Mouse (Mus musculus) right cerebral cortex, postnatal 36 days (tissue): ENCODE measurements around the gene Ganab.
"Not testable (repeated sequence)": the region's sequence is repeated elsewhere in the genome, so short reads cannot be mapped to it uniquely, and the experiment has no call there.

Experiments used
- DNase-seq, 2 experiments: peaks; one replicate each; pipeline ENCODE4 v3.0.0; 2022; ENCODE audit warnings: low spot score in 2 of 2, mixed read lengths in 1 of 2

Gene Ganab

GRCm38 (mm10) chr19:8897865-8898495 is at the start of gene Ganab:
Gene Ganab (plus strand): TSS chr19:8898071.
- DNase-seq, result peak; percentile 95 to 97

GRCm38 (mm10) chr19:8848356-8848755 is 49.5 kb upstream of the Ganab start:
- DNase-seq, result no peak

DNA sequence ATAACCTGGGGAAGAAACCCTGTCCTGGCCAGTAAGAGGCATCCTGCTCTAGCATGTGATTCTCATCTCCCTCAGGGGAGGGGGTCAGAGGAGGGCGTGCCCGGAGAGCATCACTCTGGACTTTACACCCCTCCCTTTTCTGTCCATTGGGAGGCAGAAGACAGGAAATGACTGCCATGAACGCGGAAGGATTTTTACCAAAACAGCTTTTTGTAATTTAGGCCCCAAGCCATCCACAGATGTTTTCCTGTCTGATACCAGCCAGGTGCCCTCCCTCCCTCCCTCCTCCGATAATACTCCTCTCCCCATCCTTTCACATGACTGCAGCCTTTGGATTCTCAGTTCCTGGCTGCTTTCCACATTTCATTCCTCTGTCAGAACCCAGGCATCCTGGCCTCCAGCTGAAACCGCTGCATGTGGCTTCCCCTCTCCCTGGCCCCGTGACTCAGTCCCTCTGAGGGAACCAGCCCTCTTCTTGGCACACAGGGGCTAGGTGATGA is 47.4 kb upstream of the Ganab start, which contains the start of gene Lrrn4cl:
TSS of gene Lrrn4cl (plus strand) at position 367 of the 500 bp plus-strand sequence.
- DNase-seq, result no peak

- no peak for DNase-seq
Measured at GRCm38 (mm10) chr19:8851639-8852038, 46.2 kb upstream of the Ganab start.

GRCm38 (mm10) chr19:8852236-8852928 is 45.5 kb upstream of the Ganab start:
- DNase-seq, result no peak

GRCm38 (mm10) chr19:8853117-8853516 is 44.8 kb upstream of the Ganab start:
- DNase-seq, result no peak

DNA sequence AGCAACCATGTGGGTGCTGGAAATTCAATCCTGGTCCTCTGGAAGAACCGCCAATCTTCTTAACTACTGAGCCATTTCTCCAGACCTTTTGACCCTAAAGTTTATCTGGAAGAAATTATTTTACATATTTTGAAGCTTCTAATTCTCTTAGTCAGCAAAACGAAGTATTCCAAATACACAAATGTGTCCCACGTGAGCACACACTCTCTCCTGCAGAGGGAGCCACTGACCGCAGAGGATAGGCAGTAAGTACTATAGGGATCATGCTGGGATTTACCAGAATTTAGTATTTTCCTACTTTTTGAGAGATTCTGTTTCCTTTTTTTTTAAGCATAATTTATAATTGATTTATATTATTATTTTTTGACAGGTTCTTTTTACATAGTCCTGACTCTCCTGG is 40.2 kb upstream of the Ganab start:
- no peak for DNase-seq

DNA sequence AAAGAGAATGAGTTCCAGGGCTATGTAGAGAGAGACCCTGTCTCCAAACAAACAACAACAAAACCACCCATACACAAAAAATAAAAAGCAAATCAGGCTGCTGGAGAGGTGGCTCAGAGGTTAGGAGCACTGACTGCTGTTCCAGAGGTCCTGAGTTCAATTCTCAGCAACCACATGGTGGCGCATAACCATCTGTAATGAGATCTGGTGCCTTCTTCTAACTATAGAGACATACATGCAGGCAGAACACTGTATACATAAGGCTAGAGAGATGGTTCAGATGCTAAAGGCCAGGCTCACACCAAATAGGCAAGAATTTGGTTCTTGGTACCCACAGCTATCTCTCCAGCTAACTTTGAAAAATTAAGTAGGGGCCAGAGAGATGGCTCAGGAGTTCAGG is 38.9 kb upstream of the Ganab start:
- no peak for DNase-seq

DNA sequence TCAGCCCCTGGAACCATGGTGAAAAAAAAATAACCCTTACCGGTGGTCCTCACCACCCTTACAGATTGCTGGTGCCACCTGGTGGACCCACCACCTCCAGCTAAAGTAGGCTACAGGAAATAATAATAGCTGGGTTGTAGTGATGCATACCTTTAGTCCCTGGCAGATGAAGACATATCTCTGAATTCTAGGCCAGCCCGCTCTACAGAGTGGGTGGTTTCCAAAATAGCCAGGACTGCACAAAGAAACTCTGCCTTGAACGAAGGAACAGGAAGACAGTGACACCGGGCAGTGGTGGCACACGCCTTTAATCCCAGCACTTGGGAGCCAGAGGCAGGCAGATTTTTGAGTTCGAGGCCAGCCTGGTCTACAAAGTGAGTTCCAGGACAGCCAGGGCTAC is 33.6 kb upstream of the Ganab start:
- DNase-seq, result peak in 1 of 2 experiments; percentile 41

- DNase-seq, result not testable (repeated sequence)
Measured at GRCm38 (mm10) chr19:8870381-8870780, 27.5 kb upstream of the Ganab start.

DNA sequence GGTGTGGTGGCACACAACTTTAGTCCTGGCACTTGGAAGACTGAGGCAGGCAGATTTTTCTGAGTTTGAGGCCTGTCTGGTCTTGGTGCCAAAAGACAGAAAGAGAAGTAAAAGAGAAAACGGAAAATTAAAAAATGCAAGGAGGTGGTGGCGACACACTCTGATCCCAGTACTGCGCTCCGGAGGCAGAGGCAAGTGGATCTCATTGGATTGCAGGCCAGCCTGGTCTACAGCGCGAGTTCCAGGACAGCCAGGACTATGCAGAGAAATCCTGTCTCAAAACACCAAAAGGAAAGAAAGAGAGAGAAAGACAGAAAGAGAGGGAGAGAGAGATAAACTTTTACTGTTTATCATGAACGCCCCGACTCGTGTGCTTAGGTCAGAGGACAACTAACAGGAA is 27.0 kb upstream of the Ganab start:
- DNase-seq, result no peak

DNA sequence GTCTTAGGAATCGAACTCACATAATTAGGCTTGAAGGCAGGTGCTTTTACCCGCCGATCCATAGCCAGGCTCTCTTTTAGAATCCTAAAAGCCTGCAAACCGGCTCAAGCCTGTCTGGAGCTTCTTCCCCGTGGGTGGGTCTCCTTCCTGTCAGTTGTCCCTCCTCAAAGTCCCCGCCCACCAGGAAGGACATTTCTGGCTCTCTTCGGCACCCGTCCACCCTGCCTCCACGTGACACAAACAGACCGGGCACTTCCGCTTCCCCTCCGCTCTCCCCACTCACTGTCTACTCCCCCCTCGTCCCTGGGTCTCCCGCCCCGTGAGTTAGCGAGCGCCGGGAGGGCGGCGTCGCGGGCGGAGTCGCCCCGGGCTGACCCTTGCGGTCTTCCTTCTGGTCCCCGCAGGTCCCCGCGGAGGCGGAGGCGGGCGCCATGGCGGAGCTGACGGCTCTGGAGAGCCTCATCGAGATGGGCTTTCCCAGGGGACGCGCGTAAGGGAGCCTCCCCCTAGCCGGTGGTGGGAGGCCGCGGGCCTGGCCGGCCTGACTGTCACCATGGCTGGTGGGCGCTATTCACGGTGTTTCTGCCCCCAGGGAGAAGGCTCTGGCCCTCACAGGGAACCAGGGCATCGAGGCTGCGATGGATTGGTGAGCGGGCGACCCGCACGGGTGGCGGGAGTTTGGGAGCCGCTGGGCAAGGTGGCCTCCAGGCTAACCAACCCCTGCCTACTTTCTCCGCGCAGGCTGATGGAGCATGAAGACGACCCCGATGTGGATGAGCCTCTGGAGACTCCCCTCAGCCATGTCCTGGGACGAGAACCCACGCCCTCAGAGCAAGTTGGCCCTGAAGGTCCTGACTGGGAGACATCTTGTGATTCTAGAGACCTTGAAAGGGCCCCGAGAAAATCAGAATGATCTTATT is 26.3 kb upstream of the Ganab start, which contains the start of gene Ubxn1:
TSS of gene Ubxn1 (plus strand) at position 230 of the 920 bp plus-strand sequence.
- peak; percentile 96 to 97 for DNase-seq

- no peak for DNase-seq
Measured at GRCm38 (mm10) chr19:8872266-8872840, 25.5 kb upstream of the Ganab start.

DNA sequence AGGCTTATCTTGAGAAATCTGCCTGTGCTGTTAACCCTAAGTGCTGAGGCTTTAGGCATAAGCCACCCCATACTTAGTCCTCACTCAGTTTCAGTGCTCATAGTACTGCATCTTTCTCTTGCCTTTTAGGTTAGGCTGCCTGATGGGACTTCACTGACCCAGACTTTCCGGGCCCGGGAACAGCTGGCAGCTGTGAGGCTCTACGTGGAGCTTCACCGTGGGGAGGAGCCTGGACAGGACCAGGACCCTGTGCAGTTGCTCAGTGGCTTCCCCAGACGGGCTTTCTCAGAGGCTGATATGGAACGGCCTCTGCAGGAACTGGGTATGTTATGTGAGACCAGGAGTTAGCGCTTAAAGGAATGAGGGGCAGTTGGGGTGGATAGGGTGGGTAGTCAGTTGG is 22.8 kb upstream of the Ganab start:
- no peak for DNase-seq

DNA sequence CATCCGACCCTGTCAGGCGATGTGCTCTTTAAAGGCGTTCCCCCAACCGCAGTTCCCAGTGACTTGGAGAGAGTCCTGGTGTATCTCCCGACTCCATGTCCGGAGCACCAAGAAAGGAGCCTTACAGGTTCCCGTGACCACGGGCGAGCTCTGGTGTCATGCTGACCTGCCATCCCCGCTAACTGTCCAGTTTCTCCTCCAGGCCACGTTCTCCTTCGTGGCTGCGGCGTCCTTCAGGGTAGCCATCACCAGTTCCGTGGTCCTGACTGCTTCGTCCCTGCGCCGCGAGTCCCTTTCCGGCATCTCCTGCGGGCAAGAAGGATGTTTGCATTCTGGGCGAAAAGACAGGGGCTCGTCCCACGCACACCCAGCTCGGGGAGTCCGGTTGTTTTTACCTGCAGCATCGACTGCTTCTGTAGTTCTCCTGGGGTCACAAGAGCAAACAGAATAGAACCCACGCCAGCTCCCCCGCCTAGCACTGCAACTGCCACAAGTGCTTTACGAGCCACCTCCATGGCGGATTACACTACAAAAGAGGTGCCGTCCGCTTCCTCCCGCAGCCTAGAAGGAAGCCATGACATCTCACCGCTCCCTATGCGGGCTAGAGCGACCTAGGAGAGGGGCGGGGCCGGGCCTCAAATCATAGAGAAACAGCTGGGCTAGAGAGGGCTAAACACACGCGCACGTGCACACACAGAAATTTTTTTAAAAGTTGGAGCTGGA is 17.4 kb upstream of the Ganab start, which contains the start of gene Uqcc3:
TSS of gene Uqcc3 (minus strand) at position 613 of the 723 bp plus-strand sequence.
- peak; percentile 86 to 88 for DNase-seq

- DNase-seq, result no peak
Measured at GRCm38 (mm10) chr19:8881034-8881392, 16.9 kb upstream of the Ganab start.

- no peak for DNase-seq
Measured at GRCm38 (mm10) chr19:8883616-8884015, 14.3 kb upstream of the Ganab start, which contains the start of the genes Lbhd1 and Gm49403. Gene Lbhd1 (plus strand): TSS chr19:8883732. Gene Gm49403 (plus strand): TSS chr19:8883930.

DNA sequence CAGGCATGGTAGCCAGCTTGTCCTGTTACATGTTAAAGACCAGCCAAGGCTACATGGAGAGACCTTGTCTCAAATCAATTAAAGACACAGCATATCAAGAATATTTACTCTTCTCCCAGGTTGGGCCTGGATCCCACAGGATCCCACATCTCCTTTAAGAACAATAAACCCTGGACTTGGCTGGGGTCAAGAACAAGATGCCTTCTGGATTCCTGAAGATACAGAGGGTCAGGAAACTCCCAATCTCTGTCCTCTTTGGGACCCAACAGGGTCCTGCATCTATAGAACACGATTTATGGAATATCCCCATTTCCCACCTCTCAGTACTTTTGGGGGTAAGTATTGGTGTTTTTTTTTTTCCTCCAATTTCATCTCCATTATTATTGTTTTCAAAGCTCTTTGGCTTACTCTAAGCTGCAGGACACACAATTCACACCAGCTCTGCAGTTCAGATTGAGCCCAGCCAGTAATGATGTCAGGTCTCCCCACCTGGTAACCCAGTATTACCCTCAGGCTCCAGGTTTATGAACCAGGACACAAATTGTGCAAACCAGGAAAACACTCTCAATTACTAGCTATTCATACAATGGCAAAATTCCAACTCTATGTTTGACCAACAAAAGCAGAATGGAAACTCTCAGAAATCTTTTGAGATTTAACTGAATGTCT is 10.8 kb upstream of the Ganab start:
- DNase-seq, result no peak

DNA sequence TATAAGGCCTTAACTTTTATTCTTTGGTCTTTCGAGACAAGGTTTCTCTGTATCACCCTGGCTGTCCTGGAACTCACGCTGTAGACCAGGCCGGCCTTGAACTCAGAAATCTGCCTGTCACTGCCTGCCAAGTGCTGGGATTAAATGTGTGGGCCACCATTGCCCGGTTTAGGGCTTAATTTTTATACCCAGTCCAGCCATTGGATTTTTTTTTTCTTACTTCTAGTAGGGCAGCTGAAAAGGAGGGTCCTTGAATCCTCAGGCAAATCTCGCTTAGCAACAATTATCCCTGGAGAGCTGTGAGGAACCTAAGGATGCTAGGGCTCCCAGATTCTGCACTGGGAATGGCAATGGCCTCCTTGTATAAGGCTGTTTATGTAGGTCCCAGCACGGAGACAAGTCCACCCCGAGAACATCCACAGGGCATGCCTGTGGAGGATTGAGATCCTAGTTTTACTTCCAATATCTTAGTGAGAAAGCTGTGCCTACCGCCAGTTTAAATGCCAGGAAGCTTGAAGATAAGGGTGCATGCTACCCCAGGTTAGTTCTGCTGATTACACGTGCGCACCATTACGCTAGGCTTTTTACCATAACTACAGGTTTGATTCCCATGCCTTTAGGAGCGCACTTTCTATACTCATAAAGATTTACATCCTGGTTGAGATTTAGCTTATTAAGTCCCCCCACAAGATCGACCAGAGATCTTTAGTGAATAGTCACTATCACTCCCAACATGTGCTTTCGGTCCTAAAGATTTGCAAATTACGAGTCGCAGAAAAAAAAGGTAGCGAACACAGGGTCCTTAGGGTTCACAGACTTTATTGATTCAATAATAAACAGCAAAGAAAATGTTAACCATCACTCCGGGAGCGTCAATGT is 10.0 kb upstream of the Ganab start:
- no peak for DNase-seq
